In genomic region chr15:81812696-81813631, GRCm38 (mm10) we compare ENCODE assay signal across 9 mouse cellular contexts. TPM values are rescaled to one million over a fixed set of nuclear protein-coding genes. Genes with fewer than 3 reads are reported as not detected.
A peak's percentile ranks its signal among the peaks of the same experiment; 100 is the strongest.
DNase-seq lines count a peak whose midpoint lies in the region; ATAC-seq and TF ChIP-seq lines count a peak whose summit lies in the region.
"Had no signal": no experiment of that assay in that cellular context is flagged by ENCODE, and none has a peak within 500 bp of the region (broad histone marks: within the 10 kb centered on the region; RNA-seq: fewer than 3 reads in every experiment).

No protein-coding gene starts in this region.

- H3K36me3 ChIP-seq in lung, postnatal 0 days (ENCODE audit: insufficient read depth, low read length): peaks cover 21% of the 10 kb centered on the region; the same call in 1 of the 2 replicates
- H3K36me3 ChIP-seq in liver, embryonic 11.5 days (ENCODE audit: control insufficient read depth, insufficient read depth, low read length): peaks cover 9% of the 10 kb centered on the region

- DNase-seq in gastrocnemius, adult 2 months: no peak
- no peak for DNase-seq in gastrocnemius, postnatal 25 days
- no peak for DNase-seq in lung, postnatal 0 days (ENCODE audit: low spot score)
- DNase-seq in lung, adult 18-20 months: no peak
- no peak for DNase-seq in liver, embryonic 11.5 days (ENCODE audit: low spot score)
- DNase-seq in frontal cortex, postnatal 36 days (ENCODE audit: low spot score in 2 of 2): no peak
- DNase-seq in left cerebral cortex, adult 8-10 months (ENCODE audit: low spot score in 2 of 2): no peak
- DNase-seq in frontal cortex, postnatal 10 days (ENCODE audit: low spot score in 2 of 2): no peak
- DNase-seq: adrenal gland, postnatal 25 days had no signal

- H3K4me2 ChIP-seq in lung, postnatal 0 days (replicated peaks; ENCODE audit: low read depth, low read length): 0 out of 2 replicates have a peak overlapping the region, but pooled peaks have one; percentile 89
- H3K4me2 ChIP-seq in liver, embryonic 11.5 days: peak overlapping the region; percentile 74

- peak overlapping the region; percentile 92 for H3K4me3 ChIP-seq in gastrocnemius, adult 2 months
- no peak overlapping the region for H3K4me3 ChIP-seq in lung, postnatal 0 days (ENCODE audit: low read depth, low read length)
- H3K4me3 ChIP-seq in liver, embryonic 11.5 days (ENCODE audit: low read depth, low read length): no peak overlapping the region

- no peaks in the 10 kb centered on the region for H3K9me3 ChIP-seq in lung, postnatal 0 days (ENCODE audit: low read length)
- H3K9me3 ChIP-seq in liver, embryonic 11.5 days (ENCODE audit: control insufficient read depth, low read length): no peaks in the 10 kb centered on the region

- intact Hi-C loops in gastrocnemius, adult 2 months (cut with DNase I): loop anchor here (5.0 kb wide), 1 partner anchor 66 kb away; the partner anchor contains the start of genes Rangap1 and Zc3h7b

- peak overlapping the region; percentile 96 for H3K27ac ChIP-seq in gastrocnemius, adult 2 months
- H3K27ac ChIP-seq in lung, postnatal 0 days (ENCODE audit: low read length): 0 out of 2 replicates have a peak overlapping the region, but pooled peaks have one; percentile 99
- no peak overlapping the region for H3K27ac ChIP-seq in liver, embryonic 11.5 days (ENCODE audit: low read depth, low read length)

- ATAC-seq in lung, postnatal 0 days: no peak
- ATAC-seq in liver, embryonic 11.5 days (replicated peaks; ENCODE audit: low FRiP score): no peak

- WGBS in lung, postnatal 0 days: 62% methylated on average over 7 of the region's 7 CpGs
- WGBS in liver, embryonic 11.5 days: 59% methylated on average over 7 of the region's 7 CpGs

- H3K4me1 ChIP-seq in lung, postnatal 0 days (ENCODE audit: insufficient read depth, low read depth, low read length): peaks cover 16% of the 10 kb centered on the region
- H3K4me1 ChIP-seq in liver, embryonic 11.5 days (replicated peaks; ENCODE audit: control insufficient read depth, insufficient read depth, low read length): peaks cover 15% of the 10 kb centered on the region

- no peak for TF ChIP-seq EP300 in lung, postnatal 0 days (IDR thresholded peaks at IDR 0.05)

- no peak for TF ChIP-seq CTCF in gastrocnemius, adult 2 months (IDR thresholded peaks at IDR 0.05)
- no peak for TF ChIP-seq CTCF in lung, postnatal 0 days (IDR thresholded peaks at IDR 0.05)

- H3K27me3 ChIP-seq in lung, postnatal 0 days (replicated peaks; ENCODE audit: insufficient read depth, low read length): no peaks in the 10 kb centered on the region
- no peaks in the 10 kb centered on the region for H3K27me3 ChIP-seq in liver, embryonic 11.5 days (replicated peaks; ENCODE audit: control insufficient read depth, insufficient read depth, low read length)

- no peak overlapping the region; the same call in 1 of the 2 replicates for H3K9ac ChIP-seq in lung, postnatal 0 days (replicated peaks; ENCODE audit: low read depth)
- no peak overlapping the region for H3K9ac ChIP-seq in liver, embryonic 11.5 days (ENCODE audit: low read depth, low read length)

RNA-seq across cellular contexts. Expression of gene Tef, which starts 10.7 kb away (rescaled TPM):
- total RNA-seq in gastrocnemius, adult 2 months (2021): 100 to 1,000 TPM; 101 to 191 TPM
- 100 to 1,000 TPM; 113 to 168 TPM for total RNA-seq in gastrocnemius, postnatal 25 days (2021)
- 38.6 and 44.0 TPM in 2 replicates for polyA plus RNA-seq in lung, postnatal 0 days (2015; fragmentation: Nextera tagmentation; extraction: Ambion mirVana)
- polyA plus RNA-seq in liver, embryonic 11.5 days (2014; fragmentation: Nextera tagmentation; extraction: Ambion mirVana): 12.0 and 12.6 TPM in 2 replicates
- total RNA-seq in left cerebral cortex, adult 8-10 months (2022): 100 to 1,000 TPM; 255 to 311 (median 291) TPM

RNA-seq across cellular contexts. Expression of gene Tob2, which starts 45.6 kb away (rescaled TPM):
- total RNA-seq in gastrocnemius, adult 2 months (2021): 100 to 1,000 TPM; 151 to 205 TPM
- 10 to 100 TPM; 47.4 to 85.8 TPM for total RNA-seq in gastrocnemius, postnatal 25 days (2021)
- 24.8 and 30.0 TPM in 2 replicates for polyA plus RNA-seq in lung, postnatal 0 days (2015; fragmentation: Nextera tagmentation; extraction: Ambion mirVana)
- 18.3 and 19.3 TPM in 2 replicates for polyA plus RNA-seq in liver, embryonic 11.5 days (2014; fragmentation: Nextera tagmentation; extraction: Ambion mirVana)
- 10 to 100 TPM; 26.6 to 40.2 (median 33.5) TPM for total RNA-seq in left cerebral cortex, adult 8-10 months (2022)

RNA-seq across cellular contexts. Expression of gene Phf5a, which starts 58.7 kb away (rescaled TPM):
- total RNA-seq in gastrocnemius, adult 2 months (2021): 10 to 100 TPM; 38.4 to 39.9 TPM
- 10 to 100 TPM; 35.3 to 40.3 TPM for total RNA-seq in gastrocnemius, postnatal 25 days (2021)
- 80.3 and 88.8 TPM in 2 replicates for polyA plus RNA-seq in lung, postnatal 0 days (2015; fragmentation: Nextera tagmentation; extraction: Ambion mirVana)
- polyA plus RNA-seq in liver, embryonic 11.5 days (2014; fragmentation: Nextera tagmentation; extraction: Ambion mirVana): 224 and 237 TPM in 2 replicates
- 10 to 100 TPM; 38.1 to 43.5 (median 38.2) TPM for total RNA-seq in left cerebral cortex, adult 8-10 months (2022)

RNA-seq across cellular contexts. Expression of gene Aco2, which starts 59.1 kb away (rescaled TPM):
- 1,000 to 10,000 TPM; 1,155 to 1,439 TPM for total RNA-seq in gastrocnemius, adult 2 months (2021)
- 1,000 to 10,000 TPM; 1,158 to 1,247 TPM for total RNA-seq in gastrocnemius, postnatal 25 days (2021)
- 89.2 and 90.8 TPM in 2 replicates for polyA plus RNA-seq in lung, postnatal 0 days (2015; fragmentation: Nextera tagmentation; extraction: Ambion mirVana)
- 177 and 185 TPM in 2 replicates for polyA plus RNA-seq in liver, embryonic 11.5 days (2014; fragmentation: Nextera tagmentation; extraction: Ambion mirVana)
- 100 to 1,000 TPM; 453 to 537 (median 485) TPM for total RNA-seq in left cerebral cortex, adult 8-10 months (2022)
